Mouse (Mus musculus) ovary, adult 18-20 months (tissue): ENCODE data around the gene Aldh4a1.

Experiments
- DNase-seq: peaks from one replicate; pipeline ENCODE4 v3.0.0; 2022; ENCODE audit warnings: low spot score, mixed read lengths

The Aldh4a1 gene

DNA sequence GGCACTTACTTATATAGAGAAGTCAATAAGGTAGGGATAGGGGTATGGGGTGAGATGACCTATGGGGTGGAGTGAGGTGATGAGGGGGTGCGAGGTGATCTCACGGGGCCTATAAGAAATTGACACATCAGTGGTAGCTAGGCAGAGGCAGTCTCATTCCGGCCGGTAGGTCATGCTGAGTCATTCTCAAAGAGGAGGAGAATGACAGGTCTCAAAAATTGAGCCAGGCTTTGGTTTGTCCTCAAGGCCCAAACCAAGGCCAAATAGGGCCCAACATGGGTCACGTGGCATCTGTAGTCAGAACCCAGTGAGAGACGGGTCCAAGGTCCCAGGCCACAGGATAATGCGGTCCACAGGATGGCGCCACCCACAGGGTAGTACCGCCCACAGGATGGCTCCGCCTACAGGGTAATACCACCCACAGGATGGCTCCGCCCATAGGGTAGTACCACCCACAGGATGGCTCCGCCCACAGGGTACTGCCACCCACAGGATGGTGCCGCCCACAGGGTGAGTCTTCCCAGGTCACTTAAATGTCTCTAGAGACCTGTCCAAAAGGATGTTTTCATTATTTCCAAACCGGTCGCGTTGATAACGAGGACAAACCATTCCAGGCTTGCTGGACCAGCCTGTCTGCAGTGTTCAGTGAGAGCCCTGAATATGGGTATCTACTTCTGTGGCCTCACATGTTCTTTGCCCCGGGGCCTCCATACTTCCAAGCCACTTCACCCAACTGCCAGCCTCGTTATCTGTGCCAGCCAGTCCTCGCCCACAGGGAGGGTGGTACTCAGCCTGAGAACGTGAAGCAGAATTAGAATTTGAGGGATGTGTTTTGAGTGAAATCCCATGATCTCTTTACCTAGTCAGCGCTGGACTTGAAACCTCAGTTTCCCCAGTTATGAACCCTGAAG lies 61.3 kb downstream of the Aldh4a1 start:
- peak; percentile 32 for DNase-seq

DNA sequence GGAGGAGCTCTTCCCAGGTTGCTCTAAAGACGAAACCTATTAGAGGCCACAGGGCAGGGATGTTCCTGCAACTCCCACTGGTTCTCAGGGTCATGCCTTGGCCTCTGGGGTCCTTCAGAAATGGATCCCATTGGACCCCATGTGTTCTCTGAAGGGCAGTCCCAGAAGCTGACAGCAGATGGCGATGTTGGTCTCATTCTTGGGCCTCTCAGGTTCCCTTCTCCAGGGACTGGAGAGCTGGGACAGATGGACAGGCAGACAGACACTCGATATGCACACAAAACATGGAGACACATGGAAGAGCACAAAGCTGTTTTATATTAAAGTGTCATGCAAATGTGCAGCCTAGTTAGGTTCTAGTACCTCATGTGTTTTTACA lies 62.0 kb downstream of the Aldh4a1 start:
- DNase-seq = peak; percentile 7

DNA sequence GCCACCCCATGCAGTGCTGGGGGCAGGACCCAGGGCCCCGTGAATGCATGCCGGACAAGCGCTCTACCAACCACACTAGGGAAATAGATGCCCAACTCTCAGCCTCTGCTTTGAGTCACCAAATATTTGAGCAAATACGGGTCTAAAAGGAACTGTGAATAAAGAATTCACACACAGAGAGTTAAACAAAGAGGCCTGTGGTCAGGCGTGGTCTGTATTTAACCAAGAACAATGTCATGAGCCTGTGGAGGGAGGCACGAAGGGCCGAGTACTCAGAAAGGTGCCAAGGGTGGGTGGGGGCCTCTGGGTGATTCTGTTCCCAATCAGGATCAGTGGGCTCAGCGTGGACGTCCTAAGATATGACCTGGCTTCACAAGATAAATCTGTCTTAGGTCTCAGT lies 65.4 kb downstream of the Aldh4a1 start:
- DNase-seq = no peak

DNA sequence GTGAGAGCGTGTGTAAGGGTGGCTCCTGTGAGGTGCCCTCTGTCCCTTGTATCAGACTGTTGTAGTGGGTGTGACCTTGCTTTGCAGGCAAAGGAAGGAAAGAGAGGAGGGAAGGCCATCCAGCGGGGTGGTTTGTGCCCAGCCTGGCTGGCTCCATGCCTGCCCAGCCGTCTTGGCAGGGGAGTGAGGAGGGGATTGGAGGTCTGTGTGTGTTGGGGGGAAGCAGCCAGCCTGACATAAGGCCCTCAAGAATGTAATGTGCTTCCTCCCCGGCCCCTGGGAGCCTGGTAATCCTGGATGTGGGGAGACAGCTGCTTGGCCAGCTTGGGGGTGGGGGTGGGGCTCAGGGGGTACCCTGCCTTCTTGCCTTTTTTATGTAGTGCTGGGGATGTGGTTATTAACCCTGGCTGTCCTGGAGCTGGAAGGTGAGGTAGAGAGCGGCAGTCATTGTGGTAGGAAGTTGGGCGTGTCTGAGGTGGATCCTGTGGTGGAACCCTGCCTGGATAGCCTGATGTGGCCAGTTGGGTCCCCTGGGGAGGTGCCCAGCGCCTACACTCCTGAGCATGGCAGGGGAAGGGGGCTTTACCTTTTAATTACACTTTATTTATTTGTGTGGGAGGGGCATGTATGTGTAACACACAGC lies 67.1 kb downstream of the Aldh4a1 start:
- no peak for DNase-seq

DNA sequence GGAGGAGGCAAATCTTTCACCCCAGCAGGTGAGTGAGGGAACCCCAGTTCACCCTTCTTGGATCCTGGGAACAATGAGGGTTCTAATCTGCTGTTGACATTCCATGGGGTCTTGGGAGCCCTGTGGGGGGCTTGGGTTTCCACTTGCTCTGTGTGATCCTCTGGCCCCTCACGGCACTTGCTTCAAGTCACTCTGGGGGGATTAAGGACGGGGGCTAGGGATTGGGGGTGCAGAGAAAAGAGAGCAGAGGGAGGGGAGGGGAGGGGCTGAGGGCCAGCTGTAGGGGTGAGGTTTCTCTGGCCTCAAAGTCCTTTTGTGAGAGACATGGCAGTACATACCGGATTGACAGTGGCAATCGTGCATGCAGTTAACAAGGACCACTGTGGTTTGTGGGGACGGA lies 70.6 kb downstream of the Aldh4a1 start:
- no peak for DNase-seq

DNA sequence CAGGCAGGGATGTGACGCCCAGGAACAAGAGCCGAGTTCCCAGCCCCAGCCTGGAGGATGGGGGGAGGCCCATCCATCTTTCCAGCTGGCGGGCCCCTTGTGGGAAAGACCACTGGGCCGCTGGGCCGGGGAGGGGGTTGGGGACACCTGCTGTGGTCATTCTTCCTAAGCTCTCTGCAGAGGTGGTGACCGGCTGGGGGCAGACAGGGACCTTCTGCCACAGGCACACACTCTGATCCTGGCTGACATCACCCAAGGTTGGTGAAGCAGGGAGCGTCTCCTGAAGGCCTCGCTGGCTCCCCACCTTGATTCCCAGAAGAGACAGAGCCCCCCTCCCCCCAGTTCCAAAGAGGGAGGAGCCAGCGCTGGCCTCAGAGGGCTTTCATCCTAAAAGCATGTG lies 75.1 kb downstream of the Aldh4a1 start:
- DNase-seq = no peak

DNA sequence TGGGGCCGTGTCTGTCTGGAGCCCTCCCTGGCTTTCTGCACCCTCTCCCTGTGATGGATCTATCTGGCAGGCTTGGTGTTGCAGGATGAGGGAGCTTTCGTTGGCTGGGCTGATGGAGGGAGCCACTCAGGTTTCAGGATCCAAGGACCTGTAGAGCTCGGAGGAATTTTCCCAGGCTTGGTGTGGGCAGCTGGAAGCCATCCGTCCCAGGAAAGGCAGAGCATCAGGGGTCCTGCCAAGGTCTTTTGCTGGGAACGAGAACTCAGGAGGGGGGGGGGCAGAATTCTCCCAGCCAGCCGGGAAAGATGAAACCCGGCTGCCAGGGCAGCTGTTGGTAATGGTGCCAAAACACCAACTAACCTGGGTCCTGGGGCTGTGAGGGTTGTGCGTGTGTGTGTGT lies 75.9 kb downstream of the Aldh4a1 start:
- DNase-seq = no peak
